Mouse (Mus musculus): ENCODE measurements around the gene Grin2c. TPM values are rescaled to one million over a fixed set of nuclear protein-coding genes. Genes with fewer than 3 reads are reported as not detected.

The Grin2c gene
- total RNA-seq, 4 experiments from 2014 or later: 0.09 to 0.65 (median 0.23) TPM

GRCm38 (mm10) chr11:115231924-115232323 is 35.1 kb downstream of the Grin2c start:
- no peak for DNase-seq (ENCODE audit: low spot score)

DNA sequence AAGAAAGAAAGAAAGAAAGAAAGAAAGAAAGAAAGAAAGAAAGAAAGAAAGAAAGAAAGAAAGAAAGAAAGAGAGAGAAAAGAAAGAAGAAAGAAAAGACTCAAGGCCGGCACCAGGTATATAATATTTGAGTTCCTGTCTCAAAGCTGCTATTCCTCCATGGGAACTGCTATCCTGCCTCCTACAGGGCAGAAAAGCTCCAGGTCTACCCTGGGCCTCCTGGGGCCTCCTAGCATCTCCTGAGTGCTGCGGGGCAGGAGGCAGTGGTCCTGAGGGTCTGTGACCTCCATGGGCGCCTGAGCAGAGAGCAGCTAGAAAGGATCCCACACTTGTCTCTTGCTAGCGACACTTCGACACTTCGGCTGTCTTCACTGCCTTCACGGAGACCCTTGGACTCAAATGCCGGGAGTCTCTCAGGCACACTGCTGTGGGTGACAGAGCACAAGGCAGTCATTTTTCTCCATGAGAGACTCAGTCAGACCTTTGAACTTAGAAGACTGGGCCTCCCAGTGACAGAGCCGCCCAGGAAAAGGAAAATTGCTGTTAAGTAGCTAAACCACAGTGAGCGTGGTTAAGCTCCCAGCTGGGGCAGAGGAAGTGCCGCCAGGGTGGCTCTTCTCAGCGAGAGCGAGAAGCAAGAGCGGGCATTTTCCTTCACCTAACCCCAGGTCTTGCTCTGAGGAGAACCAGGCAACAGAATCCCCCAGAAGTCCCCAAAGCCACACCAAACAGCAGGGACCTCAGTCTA is 35.7 kb downstream of the Grin2c start:
- DNase-seq (ENCODE audit: low spot score): no peak

DNA sequence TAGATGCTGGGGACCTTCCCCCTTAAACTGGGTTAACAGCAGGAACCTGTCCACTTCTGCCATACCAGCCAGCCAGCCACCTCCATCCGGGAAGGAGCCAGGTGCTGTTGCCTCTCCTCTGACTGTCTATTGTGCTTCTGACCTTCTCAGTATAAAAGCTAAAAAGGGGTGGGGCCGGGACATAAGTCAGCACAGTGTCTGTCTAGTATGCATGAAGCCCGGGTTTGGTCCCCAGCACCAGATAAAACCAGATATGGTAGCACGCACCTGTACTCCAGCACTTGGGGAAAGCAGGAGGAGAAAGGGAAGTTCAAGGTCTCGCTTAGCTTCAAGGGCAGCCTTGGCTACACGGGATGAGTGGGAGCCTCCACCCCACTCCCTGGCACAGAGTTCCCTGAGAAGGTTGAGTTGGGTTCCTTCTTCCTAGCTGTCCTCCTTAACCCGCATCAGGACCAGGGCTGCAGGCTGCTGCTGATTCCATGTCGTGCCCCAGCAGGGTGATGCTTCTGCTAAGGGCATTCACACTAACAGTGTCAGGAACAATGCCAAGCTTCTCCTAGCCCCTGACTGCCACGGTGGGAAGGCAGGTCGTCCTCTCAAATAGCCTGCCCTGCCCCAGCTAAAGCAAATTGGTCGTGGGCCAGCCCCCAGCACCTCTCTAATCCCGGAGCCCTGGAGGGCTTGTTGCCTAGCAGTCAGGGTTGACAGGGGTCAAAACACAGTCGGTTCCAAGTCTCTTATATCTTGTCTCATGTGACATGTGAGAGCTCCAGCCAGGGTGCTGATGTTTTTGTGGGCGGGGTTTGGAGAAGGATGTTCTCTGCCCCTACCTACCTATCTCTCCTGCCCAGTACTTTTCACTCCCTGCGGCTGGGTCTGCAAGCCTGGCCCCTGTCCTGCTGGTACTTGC is 37.8 kb downstream of the Grin2c start:
- DNase-seq (ENCODE audit: low spot score): peak; percentile 29

- DNase-seq (ENCODE audit: low spot score): no peak
These were observed 38.6 kb downstream of the Grin2c start for GRCm38 (mm10) chr11:115228430-115228829.

DNA sequence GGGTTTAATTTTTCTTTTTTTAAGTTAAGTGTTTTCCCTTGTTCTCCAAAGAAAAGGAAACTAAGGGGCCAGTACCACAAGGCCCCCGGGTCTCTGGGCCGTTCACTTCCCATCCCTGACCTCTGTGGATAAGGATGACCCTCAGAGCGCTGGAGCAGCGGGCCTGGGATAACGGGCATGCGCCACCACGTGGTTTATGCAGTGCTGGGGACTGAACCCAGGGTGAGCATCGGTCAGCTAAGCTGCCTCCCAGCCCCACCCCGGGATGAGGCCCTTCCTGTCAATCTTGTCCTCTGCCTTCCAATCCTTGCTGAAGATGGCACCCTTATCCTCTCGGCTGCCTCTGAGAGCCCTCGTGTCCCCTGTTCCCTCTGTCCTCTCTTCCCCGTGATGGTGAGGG is 39.4 kb downstream of the Grin2c start:
- no peak for DNase-seq (ENCODE audit: low spot score)

- no peak for DNase-seq (ENCODE audit: low spot score)
These were observed 40.1 kb downstream of the Grin2c start for GRCm38 (mm10) chr11:115226811-115227491.

- no peak for DNase-seq (ENCODE audit: low spot score)
These were observed 41.7 kb downstream of the Grin2c start for GRCm38 (mm10) chr11:115225301-115225700.

GRCm38 (mm10) chr11:115224889-115225288 is 42.2 kb downstream of the Grin2c start:
- no peak for DNase-seq (ENCODE audit: low spot score)

DNA sequence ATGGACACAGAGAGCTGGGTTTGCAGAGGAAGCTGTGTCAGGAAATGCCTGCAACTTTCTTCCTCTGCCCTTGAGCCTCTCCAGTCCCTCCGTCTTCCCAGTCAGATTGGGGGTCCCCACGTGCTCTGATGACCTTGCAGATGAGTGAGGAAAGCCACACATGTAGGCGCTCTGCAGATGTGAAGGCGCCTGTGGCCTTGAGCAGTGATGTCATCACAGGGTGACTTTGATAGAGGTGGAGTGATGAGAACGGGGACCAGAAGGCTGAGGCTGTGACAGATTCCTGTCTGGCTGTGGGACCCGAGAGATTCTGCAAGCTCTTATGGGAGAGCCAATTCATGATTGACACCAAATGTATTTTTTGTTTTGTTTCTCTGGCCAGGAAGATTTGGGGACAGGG is 43.2 kb downstream of the Grin2c start:
- DNase-seq (ENCODE audit: low spot score): no peak

DNA sequence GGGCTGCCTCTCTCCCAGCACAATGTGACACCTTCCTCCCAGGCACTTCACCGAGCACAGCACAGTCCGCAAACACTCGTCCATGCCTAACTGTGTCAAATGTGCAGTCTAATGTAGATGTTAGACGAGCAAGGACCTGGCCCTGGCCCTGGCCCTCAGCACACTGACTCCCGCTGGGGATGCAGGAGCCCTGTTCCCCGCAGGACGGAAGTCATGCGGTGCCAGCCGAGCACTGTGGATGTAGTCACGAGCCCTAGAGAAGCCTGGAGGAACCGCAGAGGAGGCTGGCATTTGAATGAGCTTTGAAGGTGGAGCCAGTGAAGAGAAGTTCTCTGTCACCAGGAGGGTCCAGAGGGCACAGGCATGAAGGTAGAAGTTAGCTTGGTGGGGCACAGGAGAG is 43.6 kb downstream of the Grin2c start:
- DNase-seq (ENCODE audit: low spot score): no peak

GRCm38 (mm10) chr11:115222570-115222969 is 44.5 kb downstream of the Grin2c start:
- no peak for DNase-seq (ENCODE audit: low spot score)

DNA sequence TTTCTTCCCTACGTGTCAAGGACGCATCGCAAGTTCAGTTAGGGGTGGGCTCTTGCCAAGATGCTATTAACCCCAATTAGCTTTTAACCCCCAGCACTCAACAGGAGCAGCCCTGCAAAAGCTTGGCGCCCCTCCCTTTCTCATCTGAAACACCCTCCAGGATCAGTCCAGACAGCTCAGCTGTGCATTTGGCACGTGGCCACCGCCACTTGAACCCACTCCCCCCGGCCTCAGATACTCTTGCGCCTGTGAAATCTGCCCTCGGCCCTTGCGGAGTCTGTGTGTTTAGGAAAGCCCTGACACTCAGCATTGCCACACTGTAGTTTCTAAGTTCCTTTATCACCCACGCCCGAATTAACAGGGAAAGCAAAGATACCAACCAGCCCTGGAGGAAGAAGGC is 45.0 kb downstream of the Grin2c start:
- DNase-seq (ENCODE audit: low spot score): no peak

DNA sequence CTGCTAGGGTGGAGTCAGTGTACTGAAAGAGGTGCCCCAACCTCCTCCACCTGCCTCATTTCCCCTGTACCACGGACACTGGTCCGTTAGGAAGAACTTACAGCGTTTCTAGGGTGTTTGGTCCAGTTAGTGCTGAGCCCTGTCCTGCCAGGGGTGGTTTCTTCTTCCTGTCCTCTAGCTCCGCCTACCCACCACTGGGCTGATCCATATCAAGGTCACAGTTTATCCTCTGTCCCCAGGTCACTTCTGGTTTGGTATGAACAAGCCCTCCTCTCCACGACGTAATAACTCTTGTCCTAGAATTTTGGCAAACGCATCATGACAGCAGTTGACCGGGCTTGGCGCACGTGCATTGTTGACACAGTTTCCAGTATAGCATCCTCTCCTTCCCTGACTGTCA is 47.4 kb downstream of the Grin2c start:
- no peak for DNase-seq (ENCODE audit: low spot score)

DNA sequence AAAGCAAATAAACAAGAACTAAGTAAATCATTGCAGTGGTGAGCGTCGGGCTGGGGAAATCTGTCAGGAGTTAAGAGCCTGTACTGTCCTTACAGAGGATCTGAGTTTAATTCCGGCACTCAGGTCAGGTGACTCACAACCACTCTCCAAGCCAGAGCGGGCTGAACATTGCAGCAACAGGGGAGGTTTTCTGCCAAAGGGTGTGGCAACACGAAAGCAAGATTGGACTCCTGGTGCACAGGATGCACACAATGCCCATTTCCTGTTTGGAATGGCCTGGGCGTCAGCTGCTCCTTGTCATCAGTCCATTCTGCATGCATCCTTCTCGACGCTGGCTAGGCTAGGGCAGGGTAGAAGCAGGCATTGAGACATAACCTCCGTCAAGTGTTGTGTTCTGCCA is 47.8 kb downstream of the Grin2c start:
- peak; percentile 59 for DNase-seq (ENCODE audit: low spot score)

- DNase-seq (ENCODE audit: low spot score): no peak
These were observed 49.3 kb downstream of the Grin2c start for GRCm38 (mm10) chr11:115217439-115218410.

DNA sequence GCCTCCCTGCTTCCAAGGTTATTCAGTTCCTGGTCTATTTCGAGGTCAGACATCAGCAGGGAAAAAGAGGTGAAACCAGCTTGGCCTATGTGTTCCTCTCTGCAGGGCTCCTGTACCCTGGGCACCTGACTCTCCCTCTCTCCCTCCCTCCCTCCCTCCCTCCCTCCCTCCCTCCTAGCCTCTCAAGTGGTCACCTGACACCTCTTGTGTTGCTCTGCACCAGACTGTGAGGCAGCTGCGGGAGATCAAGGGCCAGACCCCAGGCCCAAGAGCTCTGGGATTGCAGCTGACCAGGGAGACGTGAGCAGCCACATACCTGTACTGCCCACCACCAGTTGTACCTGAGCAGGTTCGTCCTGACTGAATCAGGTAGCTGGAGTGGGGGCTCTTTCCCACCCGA is 51.9 kb downstream of the Grin2c start:
- DNase-seq (ENCODE audit: low spot score): no peak

DNA sequence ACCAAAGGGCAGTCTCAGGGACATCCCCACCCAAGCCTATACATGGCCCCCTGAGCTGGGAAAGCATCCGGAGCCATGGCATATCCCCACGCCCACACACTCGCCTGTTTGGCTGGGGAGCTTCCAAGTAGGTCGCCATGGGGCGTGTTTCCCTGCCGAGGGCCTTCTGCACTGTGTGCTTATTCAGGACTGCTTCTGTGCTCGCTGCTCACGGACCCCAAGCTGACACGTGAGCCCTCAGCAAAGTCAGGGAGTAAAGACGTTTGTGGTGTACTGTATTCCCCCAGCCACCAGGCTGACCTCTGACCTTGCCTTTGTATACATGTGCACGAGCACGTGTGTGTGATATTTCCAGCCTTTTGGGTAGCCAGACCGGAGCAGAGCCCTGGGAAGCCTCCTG is 54.9 kb downstream of the Grin2c start:
- no peak for DNase-seq (ENCODE audit: low spot score)

DNA sequence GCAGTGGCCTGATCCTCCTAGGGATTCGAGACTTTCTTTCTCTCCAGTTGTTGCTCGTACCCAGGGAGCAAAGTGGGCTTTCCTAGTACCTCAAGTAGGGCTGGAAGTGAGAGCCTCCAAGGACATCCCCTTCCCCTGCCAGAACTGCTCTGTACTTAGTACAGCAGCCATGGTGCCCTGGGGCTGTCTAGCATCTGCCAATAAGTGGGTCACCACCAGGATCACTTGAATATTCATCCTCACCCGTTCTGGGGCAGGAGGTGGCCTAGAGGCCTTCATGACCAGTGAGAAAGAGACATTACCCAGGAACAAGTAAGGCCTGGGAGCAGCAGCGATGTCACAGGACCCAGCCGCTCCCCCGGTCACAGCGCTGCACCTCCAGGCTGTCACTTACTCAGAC is 57.1 kb downstream of the Grin2c start:
- DNase-seq (ENCODE audit: low spot score): no peak

DNA sequence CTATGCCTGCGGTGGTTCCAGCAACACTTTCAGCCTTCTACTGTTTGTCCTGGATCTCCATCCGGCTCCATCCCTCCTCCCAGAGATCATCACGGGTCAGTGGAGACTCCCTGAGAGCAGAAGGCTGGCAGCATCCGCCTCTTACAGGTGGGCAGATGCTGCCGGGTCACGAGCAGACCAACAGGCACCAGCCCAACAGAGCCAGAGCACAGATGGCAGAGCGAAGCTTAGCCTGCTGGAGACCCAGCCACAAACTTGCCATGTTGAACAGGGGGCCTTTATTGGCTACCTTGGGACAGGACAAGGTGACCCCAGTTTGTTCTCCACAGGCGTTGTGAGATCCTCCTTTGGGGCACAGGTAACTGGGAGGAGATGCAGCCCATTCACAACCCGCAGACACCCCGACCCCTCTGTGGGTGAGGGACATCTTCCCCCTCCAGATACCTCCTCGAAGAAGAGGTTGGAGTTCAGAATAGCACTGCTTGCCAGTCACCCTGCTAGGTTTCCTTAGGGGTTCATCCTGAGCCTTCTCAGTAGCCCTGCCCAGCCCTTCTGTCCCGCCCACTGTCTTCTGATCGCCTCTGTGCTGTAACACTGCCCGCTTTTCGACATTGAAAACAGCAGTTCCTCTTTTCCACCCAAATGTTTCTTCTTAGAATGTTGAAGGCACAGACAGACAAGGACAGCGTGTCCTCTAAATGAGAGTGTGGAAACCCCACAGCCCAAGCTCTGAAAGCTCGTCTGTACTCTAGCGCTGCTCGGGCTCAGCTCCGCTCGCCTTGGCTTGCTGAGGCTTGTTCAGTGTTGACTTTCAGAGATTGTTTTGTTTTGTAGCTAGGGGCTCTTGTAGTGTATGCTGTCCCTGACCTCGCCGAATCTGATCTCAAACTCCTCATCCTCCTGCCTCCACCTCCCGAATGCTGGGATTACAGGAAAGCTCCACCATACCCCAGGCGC is 58.0 kb downstream of the Grin2c start:
- no peak for DNase-seq (ENCODE audit: low spot score)

DNA sequence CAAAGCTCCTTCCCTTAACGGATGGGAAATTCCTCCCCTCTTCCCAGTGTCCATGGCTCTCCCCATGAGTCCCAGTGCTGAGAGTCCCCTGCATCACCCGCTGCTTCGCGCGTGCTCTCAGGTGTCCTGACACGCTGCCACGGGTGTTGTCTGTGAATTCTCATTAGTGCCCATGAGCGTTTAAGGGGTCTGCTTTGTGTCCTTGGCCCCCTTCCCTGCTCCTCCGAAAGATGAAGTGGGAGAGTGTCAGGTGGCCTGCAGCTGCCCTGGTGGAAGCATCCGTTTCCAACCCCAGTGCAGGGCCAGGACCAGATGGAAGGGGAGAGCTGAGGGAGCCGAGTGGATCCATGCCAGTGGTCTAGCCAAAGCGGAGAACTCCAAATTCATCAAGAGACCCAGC is 58.9 kb downstream of the Grin2c start:
- DNase-seq (ENCODE audit: low spot score): no peak

Data from heart, adult 8-10 months (tissue).